Mouse (Mus musculus): ENCODE measurements around the gene Dnajb5.
"Not testable (repeated sequence)": the region's sequence is repeated elsewhere in the genome, so short reads cannot be mapped to it uniquely, and the experiment has no call there.

GRCm38 (mm10) chr4:42980467-42980866 is 30.9 kb downstream of the Dnajb5 start:
- not testable (repeated sequence) for TF ChIP-seq GATA1, TAL1 (IDR thresholded peaks at IDR 0.05; ENCODE audit: low read length)

All from erythroblast, embryonic 14.5 days (primary cell).